Mouse (Mus musculus): Measurements from ENCODE around the gene Gatb. TPM values are rescaled to one million over a fixed set of nuclear protein-coding genes. Genes with fewer than 3 reads are reported as not detected.

Gatb gene
- polyA plus RNA-seq, 3 experiments from 2014 or later = 14.5 to 21.5 (median 18.3) TPM

DNA sequence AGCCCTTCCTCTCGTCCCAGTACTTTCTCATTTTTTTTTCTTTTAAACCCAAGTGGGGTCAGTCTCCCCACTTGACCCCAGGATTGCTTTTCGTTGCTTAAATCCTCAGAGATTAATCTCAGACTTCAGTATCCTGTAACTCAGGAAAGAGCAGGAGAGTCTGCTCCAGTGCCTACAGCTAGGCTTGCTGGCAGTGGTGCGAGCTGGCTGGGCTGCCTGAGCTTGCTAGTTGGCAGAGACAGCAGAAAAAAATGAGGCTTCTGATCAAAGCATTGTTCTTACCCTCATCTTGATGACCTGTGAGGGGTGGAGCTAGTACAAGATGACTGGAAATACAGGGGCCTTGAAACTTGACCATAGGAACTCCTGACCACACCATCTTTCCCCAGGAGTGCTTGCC lies 20.5 kb downstream of the Gatb start:
- no peak for ATAC-seq

DNA sequence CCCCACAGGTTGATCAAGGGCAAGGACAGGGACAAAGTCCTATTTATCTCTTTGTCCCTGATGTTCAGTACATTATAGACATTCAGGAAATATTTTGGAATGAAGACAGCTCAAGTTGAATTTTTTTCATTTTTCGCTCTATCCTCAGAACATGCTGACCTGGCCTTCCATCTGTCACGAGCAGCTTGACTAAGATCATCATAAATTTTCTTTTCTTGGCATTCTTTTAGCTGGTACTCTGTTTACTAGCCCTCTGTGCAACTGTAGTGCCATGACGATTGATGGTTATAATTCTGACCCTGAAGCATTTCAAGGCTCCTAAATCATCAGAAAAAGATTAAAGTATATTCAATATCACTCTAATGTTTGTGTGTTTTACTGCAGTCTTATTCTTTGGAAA lies 25.6 kb downstream of the Gatb start:
- ATAC-seq = no peak

DNA sequence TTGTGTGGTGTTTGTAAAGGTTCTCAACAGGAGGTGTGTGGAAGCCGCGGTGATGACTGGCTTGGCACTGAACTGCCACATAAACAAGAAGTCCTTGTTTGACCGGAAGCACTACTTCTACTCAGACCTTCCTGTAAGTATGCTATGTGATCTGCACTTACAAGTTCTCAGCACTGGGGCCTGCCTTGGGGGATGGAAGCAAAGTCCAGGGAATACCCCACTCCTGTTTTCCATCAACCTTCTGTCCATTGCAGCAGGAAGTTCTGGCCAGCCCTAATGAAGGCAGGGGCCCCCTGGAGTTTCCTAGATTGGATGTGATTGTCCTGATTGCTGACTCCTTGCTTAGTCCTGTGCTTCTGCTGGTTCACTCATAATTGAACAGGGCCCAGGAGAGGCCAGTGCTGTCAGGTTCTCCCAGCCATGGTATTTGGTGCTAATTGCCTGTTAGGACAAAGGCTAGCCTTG lies 28.0 kb downstream of the Gatb start:
- no peak for ATAC-seq

DNA sequence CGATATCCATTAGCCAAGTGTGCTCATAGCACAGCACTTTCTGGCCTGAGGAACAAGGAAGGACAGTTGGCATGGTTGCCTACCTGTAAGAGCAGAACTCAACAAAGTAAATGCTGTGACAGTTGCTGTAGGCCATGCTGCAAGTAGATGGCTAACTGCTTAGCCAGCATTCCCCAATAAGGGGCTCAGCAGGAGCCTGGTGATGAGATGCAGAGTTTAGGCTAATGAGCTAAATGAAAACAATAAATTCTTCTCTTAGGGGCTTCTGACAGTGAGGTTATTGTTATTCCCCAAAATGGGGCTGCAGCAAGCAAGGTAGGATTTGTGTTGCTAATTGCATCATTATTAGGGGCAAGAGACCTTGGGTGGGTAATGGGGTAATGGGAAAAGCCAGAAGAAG lies 29.9 kb downstream of the Gatb start:
- ATAC-seq = no peak

DNA sequence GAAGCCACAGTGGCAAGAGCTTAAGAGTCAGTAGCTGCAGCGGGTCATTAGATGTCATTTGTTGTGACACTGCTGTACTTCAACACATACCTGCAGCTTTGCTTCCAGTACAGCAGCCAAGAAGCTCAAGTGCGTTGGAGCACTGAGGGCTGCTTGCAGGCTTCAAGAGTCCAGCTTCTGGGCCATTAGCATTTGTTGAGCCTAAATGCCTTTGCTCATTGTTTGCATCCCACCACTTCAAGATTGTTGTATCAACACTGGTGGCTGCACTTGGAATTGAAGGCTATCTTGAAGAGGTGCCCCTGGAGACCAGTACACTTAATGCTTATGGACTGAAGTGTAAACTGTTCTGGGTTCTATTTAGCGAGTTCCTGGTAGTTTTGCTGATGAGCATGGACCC lies 33.0 kb downstream of the Gatb start:
- no peak for ATAC-seq

DNA sequence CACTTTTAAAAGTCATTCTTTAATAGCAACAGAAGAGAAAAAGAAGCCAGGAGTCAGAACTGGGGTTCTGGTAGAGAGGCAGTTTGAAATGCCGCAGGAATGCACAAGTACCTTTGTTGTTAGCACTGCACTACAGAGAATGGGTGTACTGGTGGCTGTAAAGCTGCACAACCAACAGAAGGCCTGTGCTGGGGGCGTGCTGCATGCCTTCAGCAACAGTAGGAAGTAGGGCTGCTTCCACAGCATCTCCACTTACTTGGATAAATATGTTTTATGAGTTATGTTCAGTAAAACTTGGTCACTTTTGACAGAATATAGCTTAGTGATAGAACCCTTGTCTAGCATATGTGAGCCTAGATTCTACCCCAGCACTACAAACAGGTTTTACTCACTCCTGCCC lies 33.8 kb downstream of the Gatb start:
- no peak for ATAC-seq

DNA sequence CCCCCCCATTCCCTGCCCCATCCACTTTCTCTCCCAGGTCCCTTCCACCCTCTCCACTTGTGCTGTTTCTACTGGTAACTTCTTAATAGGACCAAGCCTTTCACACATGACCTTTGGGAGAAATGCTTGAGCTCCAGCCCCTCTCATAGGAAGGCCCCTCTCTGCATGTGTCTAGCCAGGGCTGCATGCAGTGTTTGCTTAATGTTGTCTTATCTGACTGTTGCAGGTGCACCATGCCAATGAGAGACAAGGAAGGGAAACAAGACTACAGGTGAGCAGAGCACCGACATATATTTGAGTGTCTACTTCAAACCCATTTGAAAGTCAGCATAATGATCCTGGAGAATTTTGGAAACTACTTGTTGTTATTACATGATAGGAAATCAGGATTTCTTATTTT lies 42.5 kb downstream of the Gatb start:
- ATAC-seq = no peak

DNA sequence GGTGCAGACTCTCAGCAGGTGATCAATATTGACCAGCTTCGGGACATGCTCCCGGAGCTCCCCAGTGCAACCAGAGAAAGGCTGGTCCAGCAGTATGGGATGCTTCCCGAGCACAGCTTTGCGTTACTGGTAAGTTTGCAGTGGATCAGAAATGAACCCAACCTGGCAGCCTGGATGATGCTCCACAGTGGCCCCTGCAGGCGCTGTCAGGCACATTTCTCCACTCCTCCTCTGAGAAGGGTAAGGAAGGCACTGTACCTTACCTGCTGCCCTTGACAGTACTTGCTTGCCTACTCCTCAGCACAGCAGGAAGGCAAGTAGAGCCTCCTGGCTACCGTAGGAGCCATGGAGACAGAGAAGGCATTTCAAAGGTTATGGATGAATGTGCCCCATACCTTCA lies 45.0 kb downstream of the Gatb start:
- no peak for ATAC-seq

DNA sequence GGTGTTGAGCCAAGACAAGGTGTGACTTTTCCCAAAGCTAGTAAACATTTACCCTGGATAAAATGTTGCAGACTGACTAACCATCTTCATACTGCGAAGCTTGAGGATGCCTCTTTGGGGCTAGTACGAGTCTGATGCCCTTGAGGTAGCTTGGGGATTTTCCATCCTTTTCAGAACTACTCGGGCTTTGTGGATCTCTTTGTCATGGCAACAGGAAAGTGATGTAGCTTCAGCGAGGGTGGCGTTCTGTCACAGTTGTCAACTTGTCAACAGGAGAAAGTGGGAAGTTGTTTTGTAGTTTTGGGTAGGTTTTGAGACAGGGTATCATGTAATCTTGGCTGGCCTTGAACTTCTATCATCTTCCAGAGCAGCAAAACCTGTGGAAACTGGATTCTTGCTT lies 45.4 kb downstream of the Gatb start:
- no peak for ATAC-seq

DNA sequence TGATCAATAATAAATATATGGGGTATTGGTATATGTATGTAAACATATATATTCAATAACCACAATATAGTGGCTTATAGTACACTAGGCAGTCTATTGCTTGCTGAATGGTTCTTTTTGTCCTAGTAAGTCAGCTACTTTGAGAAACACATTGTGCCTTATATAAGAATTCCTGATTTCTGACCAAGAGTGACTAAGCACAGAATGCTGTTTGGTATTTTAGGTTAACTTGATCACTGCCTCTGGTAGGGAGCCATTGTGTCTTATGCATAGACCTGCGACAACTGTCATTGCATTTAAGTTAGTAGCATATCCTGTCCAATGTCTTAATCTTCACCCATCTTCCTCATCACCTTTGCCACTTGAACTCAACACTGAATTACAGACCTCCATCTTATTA lies 45.8 kb downstream of the Gatb start:
- no peak for ATAC-seq

DNA sequence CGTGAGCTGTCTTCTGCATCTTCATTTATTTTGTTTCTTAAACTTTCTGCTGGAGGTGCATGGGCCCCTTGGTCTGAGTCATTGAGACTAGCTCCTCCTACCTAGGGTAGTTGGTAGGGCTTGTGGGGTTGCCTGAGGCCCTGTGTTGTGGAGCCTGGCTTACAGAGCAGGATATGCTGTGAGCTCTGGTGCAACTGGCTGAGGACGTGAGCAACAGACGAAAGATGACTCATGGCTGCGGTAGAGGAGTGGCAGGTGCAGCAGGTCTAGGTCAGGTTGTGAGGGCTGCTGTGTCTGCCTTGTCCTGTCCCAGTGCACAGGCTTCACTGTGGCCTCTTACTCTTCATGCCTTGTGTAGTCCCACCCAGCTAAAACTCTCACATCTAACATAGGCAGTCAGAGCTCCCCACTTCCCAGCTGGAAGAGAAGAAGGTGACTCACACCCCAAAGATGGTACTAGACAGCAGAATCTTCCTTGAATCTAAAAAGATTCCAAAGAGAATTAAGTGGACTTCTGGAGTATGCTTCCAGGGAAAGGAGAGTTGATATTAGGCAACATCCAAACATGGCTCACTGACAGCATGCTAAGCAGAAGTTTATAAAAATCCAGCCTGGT lies 56.1 kb downstream of the Gatb start:
- peak; percentile 52 for ATAC-seq

DNA sequence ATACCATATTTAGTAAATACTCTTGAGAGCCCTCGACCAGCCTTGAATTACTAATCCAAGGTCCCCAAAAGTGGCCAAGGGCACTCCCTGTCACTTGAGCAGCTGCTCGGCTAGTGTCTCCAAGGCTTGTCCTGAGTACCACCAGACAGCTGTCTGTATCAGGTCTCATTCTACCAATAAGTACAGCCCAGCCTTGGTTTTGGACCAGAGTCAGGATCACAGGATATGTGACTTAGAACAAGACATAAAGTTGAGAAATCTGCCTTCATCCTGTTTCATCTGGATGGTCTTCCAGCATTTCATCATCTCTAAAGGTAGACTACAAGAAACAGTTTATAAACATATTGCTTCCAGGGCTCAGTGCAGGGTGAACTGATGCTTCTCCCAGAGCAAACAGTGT lies 59.8 kb downstream of the Gatb start:
- ATAC-seq = no peak

DNA sequence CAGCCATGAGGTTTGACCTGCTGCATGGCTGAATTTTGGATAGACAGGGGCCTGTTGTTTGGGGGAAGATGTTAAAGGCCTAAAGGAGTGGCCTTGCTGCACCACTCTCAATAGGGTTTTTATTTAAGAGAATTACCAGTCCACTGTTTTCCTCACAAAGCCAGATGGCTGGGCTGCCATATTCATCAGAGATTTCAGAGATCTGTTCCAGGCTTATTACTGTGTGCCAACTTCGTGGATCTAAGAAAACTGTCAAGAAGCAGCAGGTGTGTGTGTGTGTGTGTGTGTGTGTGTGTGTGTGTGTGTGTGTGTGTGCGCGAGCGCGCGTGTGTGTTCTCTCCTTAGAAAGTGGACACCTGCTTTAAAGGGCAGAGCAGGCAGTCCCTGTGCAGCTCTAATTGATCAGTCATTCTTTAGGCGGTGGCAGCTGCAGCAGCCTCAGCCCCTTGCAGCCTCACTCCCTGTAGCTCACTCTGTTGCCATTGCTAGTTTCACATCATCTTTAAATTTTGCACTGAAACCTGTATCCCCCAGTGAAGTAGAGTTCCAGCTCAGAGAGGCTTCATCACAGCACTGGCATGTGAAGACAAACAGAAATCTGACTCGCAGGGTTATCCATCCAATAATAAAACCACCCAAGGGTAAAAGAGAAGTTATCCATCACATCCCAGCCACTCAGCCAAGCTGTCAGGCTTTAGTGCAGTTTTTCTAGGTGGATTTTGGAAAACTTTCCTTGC lies 60.6 kb downstream of the Gatb start:
- no peak for ATAC-seq

DNA sequence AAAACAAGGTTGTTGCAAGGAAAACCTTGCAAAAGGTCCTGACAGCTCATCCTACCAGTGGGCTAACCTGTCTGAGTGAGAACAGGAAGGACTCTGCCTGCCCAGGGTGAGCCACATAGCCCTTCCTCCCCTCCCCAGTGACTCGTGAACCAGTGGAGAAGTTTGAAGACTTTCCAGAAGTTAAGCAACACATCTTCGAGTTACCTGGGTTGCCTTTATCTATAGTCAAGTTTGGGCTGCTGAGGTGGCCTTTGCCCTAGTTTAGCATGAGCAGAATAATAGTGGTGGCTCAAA lies 61.2 kb downstream of the Gatb start:
- no peak for ATAC-seq

DNA sequence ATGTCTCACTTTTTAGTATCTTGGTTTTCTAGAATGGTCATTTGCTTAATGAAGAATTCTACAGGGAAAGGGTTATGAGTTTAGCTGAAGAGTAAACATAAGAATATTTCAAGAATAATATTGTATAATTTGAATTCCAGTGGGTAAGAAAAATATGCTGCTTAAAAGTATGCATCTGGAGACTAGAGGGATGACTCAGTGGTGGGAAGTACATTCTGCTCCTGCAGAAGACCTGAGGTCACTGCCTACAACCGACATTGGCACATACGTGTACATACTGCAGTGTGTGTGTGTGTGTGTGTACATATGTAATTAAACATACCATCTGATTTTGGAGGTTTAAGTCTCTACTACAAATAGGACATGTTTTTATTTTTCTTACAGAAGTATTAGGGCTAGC lies 61.7 kb downstream of the Gatb start:
- ATAC-seq = no peak

DNA sequence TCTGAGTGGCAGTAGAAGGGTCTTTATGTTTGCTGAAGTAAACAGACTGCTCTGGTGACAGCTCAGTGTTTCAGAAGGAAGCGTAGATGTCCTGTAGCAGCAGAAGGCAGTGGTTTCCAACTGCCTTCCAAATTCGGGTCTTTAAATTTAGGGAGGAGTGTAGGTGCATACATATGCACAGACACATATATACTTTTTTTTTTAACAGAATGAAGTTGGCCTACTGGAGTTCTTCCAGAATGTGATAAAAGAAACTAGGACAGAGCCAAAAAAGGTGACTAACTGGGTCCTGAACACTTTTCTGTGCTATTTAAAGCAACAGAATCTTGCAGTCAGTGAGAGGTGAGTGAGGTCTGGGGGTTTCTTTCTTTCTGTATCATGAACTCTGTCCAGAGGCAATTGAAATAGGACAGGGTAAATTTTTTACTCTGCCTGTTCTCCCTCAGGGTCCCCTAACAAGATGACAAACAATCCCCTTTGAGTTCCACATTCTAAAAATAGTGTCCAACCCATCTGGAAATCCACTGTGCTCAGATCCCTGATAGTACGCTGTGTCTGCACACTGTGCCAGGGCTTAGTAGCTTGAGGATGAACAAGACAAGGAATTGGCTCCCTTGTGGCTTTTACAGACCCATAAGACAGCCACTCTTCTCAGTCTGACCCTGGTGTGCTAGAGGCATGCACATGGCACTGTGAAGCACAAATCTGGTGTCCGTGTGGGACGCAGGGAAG lies 63.0 kb downstream of the Gatb start:
- no peak for ATAC-seq

DNA sequence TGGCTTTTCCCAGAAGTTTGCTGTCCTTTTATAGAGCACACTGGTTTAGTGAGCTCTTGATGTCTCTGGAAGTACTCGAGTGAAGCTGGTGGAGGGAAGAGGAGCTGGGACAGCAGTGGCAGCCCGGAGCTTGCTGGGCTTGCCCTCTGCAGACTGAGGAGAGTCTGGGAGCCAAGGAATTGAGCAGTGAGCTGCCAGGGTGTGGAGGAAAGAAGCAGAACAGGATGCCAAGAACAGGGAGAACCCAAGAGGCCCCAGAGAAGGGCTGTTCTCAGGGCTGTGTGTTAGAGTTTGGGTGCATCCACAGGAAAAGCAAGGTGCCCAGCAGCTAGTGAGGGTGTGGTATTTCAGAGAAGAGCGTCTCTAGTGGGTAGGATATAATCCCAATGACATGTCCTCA lies 67.8 kb downstream of the Gatb start:
- ATAC-seq = no peak

DNA sequence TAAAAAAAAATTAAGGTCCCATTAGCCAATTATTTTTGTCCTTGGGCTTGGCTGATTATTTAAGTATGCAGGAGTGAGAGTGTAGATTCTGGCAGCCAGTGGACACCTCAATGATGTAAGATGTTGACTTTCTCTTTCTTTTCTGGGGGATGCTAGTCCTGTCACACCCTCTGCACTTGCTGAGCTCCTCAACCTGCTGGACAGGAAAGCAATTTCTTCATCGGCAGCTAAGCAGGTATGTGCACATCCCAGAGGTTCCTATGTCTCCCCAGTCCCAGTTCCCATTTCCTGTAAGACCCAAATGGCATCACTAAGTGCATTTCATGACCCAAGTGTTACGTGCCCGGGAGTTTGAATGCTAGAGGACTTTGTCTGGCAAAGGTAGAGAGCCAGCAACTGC lies 70.9 kb downstream of the Gatb start:
- no peak for ATAC-seq

DNA sequence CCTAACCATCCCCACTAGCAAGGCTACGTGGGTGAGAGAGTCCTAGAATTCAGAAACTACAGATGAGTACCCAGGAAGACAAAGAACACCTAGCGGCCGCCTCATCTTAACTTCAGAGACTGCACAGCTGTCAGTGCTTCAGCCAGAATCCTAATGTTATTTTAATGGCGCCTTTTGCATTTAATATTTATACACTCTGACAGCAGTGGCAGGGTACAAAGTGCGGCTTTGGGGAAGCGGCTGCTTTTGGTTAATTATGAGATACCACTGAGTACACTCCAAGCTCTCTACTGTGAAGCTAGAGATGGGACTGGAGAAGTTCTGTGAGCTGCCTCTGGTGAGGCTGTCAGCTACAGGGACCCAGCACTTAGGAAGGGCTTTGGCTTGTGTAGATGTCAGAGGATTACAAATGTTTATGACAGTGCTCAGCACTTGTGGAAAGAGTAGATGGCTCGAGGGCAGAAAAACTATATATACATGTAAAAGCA lies 71.6 kb downstream of the Gatb start:
- no peak for ATAC-seq

DNA sequence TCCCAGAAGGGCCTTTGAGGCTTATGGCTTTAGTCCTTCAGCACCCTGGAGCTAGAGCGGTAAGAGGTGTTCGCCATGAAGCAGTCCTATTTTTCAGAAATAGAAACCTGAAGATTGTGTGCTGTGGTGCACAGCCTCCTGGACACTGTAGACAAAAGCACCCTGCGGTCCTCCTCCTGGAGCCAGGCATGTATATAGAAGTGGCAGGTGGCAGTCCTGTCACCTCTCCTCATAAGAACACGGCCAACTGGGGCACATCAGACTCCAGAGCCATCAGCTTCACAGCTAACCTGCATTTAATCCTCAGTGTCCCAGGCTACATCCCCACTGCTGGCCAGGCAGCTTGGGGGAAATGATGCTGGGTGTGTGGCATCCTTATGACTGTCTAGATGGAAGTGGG lies 75.3 kb downstream of the Gatb start:
- no peak for ATAC-seq

DNA sequence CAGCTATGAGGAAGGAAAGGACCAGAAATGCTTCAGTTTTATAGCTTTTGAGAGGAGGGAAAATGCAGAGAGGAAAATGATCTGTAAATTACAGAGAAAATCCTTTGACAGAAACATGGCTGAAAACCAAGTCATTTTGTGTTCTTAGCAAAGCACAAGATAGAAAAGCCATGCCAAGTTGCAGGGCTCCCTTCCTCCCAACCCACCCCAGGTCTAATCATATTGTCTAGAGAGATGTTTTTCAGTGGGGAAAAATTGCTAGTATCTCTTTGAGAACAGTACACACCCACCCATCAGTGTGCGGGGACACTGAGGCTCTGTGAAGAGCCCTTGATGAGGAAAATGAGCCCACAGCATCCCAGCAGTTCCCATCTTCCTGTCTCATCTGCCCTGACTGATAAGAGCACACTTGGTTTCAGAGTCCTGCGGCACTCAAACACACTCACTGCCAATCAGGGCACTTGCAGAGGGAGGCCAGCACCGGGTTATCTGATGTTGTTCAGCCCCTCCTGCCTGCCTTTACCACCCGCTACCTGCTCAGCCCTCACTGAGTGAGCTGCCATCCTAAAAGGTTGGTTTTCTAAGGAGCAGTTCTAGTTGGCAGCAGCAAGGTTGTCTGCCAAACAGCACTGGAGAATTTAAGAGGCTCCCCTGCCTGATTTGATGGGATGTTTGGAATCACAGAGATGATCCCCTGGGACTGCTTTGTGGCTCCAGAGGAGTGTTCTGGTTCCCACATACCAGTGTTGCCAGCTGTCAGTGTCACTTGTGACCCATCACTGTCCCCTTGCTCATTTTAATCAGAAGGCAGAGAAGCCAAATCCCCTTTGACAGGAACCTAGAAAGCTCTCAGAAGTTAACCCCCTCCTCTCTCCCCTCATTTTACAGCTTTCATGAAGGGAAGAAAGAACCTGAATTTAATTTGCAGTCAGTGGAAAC lies 79.1 kb downstream of the Gatb start:
- ATAC-seq = no peak

DNA sequence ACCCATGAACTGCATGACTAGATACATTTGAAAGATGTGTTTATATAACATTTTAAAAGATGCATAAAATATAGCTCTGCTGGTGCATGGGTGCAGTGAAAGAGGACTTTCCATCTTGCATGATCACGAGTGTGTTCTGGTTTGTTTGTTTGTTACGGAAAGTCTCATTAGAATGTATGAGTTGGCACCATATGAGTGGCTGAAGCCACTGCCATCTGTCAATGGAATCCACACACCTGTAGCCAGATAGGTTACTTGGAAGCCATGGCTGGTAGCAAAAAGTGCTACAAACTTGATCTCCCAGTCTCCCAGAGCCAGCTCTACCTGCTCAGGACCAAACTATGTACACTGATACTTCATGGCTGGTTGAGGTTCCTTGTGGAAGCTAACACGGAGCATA lies 81.6 kb downstream of the Gatb start:
- ATAC-seq = no peak

DNA sequence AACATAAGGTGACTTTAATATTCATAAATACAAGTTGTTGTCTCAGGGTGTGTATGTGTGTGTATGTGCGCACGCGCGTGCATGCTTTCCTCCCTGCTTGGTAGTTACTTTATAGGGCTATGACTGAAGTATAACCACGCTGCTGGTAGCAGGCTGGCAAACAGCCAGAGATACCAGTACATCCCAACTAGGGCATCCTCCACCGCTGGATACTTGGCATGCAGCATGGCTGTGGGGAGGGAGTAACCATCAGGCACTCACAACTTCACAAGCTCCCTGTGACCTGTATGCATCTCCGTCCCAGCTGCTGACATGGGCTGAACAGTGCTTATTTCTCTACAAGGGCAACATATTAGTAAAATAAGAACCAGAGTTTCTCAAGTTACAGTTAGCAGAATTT lies 85.8 kb downstream of the Gatb start:
- no peak for ATAC-seq
